Mouse (Mus musculus): Measurements from ENCODE around the gene Otos. TPM values are rescaled to one million over a fixed set of nuclear protein-coding genes. Genes with fewer than 3 reads are reported as not detected.

The Otos gene
- total RNA-seq, 2 experiments from 2014 or later = not detected

DNA sequence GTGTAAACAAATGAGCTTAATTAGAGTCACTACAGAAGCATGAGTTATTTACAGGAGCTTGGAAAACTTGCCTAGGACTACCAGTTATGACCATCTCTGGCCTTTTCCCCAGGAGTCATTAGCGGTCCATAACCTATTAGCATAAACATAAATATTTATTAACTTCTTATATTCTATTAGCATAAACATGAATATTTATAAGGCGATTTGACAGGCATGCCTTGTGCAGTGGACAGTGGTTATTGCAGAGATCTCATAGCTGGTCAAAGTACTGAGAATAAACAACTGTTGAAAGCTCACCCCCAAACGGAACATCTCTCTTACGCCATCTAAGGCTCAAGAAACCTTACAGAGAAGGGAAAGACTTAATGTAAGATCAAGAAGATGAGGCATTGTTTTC lies 35.5 kb downstream of the Otos start:
- no peak for DNase-seq (ENCODE audit: low spot score)

DNA sequence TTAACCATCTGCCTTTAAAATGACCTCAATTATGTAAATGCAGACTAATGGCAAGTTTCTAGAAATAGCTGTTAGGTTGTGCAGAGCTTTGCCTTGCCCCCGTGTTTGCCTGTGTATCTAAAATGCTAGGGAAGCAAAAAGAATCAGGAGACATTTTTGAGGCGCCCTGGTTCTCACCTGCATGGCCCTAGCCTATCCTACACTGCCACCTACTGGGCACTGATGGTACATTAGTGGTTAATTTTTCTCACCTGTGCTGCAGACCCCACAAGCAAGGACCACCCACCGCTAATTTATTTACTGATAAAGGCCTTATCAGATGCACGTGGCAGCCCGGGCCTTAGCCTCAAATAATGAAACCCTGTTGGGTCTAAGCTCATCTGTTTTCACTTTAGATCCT lies 37.6 kb downstream of the Otos start:
- peak; percentile 39 for DNase-seq (ENCODE audit: low spot score)

DNA sequence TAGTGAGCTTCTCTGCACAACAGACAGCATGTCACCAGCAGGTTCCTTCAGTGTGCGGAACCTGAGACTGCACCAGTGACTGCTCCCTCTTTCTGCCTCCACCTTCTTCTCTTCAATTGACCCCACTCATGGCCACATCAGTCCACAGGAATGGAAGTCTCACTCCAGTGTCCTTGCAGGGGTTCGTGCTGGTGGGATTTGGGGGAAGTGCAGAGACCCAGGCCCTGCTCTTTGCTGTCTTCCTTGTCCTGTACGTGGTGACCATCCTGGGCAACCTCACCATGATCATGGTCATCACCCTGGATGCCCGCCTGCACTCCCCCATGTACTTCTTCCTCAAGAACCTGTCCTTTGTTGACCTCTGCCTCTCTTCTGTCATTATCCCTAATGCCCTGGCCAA lies 40.9 kb downstream of the Otos start:
- DNase-seq (ENCODE audit: low spot score) = no peak

DNA sequence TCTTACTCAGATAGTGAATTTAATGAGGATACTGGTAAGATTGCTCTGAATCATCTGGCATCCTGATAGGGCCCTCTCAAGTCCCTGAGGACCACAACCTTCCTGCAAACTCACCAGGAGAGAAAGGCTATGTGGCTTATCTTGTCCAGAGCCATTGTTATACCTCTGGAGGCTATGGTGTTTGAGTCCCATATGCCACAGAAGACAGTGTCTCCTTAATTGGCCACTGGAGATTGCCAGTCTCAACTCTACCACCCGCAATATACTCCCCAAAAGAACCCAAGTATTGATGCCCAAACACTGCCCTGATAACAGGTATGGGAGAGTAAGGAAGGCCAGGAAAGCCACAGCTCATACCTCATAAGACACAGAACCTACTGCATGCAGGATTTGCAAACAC lies 43.2 kb downstream of the Otos start, which contains the start of gene Olfr1410:
Gene Olfr1410 (plus strand): TSS at position 301 of the 400 bp plus-strand sequence.
- no peak for DNase-seq (ENCODE audit: low spot score)

DNA sequence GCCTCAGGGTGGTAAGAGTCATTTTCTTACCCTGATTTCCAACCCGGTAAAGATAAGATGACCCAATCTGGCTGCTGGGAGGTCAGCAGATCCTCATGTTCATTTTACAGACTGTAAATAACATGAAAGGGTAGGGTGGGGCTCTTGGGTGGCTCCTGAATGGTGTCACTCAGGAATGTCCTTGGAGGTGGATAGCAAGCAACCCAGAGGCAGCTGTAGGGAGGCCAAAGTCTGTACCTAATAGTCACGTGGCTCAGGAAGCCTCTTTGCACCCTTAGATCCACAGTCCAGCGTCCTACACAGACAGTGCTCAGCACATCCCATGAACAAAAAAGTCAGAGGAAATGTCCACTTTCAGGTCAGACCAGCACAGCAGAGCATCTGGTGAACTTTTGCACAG lies 52.6 kb downstream of the Otos start:
- no peak for DNase-seq (ENCODE audit: low spot score)

Other genes with a start within 250 kb of the Otos start
- 100 to 1,000 TPM; 449 to 455 TPM for gene Ndufa10, start 175.0 kb downstream of the Otos start, total RNA-seq (2021)
- gene Olfr1416, start 163.7 kb downstream of the Otos start, total RNA-seq (2021) = not detected
- not detected for gene Olfr1415, start 152.7 kb downstream of the Otos start, total RNA-seq (2021)
- gene Olfr1414, start 130.2 kb downstream of the Otos start, total RNA-seq (2021) = not detected
- not detected for gene Olfr1413, start 77.5 kb downstream of the Otos start, total RNA-seq (2021)
- gene Olfr1412, start 63.1 kb downstream of the Otos start, total RNA-seq (2021) = not detected
- not detected for gene Olfr1411, start 54.4 kb downstream of the Otos start, total RNA-seq (2021)
- not detected for gene Olfr1410, start 43.1 kb downstream of the Otos start, total RNA-seq (2021)
- not detected for gene Olfr12, start 31.1 kb downstream of the Otos start, total RNA-seq (2021)
- gene Cops9, start 6.9 kb downstream of the Otos start, total RNA-seq (2021) = 100 to 1,000 TPM; 186 to 194 TPM
- 100 to 1,000 TPM; 223 to 227 TPM for gene Gpc1, start 182.8 kb upstream of the Otos start, total RNA-seq (2021)